Mouse (Mus musculus): ENCODE measurements at regions not wholly inside any gene's neighbourhood (a gene's known extent, or its start where the extent isn't known, plus 50 kb on each side); places are given as distances from the start of the nearest gene placed in this dataset.

DNA sequence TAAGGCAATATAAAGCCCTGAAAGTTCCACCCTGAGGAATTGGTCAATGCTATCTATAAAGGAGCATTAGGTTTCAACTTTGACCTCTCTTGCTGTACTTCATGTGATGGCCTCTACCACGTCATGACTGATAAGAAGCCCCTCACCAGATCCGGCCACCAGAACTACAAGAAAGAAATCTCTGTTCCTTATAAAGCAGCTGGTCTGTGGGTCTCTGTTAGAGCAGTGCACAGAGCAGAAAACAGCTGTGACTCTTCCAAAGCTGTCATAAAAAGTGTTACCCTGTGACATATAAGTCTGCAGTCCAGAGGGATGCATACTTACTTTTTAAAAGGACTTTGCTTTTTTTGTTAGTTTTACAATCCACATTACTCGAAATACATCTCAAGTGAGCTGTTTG lies 111.1 kb upstream of the Slc22a23 start:
- Histone ChIP-seq H3K27me3 (ENCODE audit: control insufficient read depth, insufficient read depth, low read length) (no peaks in the 10 kb centered on the region), H3K36me3 (ENCODE audit: control insufficient read depth, insufficient read depth, low read length) (no peaks in the 10 kb centered on the region), H3K4me2 (replicated peaks; ENCODE audit: low read depth, low read length) (no peak overlapping the region), H3K27ac (ENCODE audit: low read depth, low read length) (no peak overlapping the region), H3K4me1 (replicated peaks; ENCODE audit: control insufficient read depth, insufficient read depth, low read length) (no peaks in the 10 kb centered on the region), H3K9me3 (ENCODE audit: control insufficient read depth, low read length) (no peaks in the 10 kb centered on the region), H3K4me3 (ENCODE audit: low read depth, low read length) (no peak overlapping the region), H3K9ac (ENCODE audit: low read depth, low read length) (no peak overlapping the region)
- ATAC-seq (ENCODE audit: low FRiP score) (no peak), DNase-seq (ENCODE audit: low spot score) (no peak)
- WGBS, result 85% methylated on average over 3 of the region's 3 CpGs

DNA sequence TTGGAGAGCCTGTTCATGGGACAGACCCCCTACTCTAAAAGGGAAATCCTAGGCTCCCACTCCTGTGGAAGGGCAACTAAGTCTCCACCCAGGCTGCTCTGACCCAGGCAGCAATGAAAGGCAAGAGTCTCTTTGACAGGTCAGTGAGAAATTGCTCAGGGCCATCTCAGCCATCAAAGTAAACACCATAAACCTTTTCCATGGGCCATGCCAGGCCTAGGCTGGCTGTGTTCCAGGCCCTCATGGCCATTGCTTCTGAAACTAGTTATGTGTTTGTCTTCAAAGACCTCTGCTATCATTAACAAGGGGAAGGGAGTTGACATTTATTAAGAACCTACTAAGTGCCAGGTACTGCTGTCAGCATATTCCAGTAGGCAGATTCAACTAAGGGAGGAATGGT lies 101.8 kb upstream of the Slc22a23 start:
- Histone ChIP-seq H3K9me3 (ENCODE audit: control insufficient read depth, low read length) (no peaks in the 10 kb centered on the region), H3K36me3 (ENCODE audit: control insufficient read depth, insufficient read depth, low read length) (no peaks in the 10 kb centered on the region), H3K27ac (ENCODE audit: low read depth, low read length) (no peak overlapping the region), H3K27me3 (ENCODE audit: control insufficient read depth, insufficient read depth, low read length) (no peaks in the 10 kb centered on the region), H3K9ac (ENCODE audit: low read depth, low read length) (no peak overlapping the region), H3K4me2 (replicated peaks; ENCODE audit: low read depth, low read length) (no peak overlapping the region), H3K4me3 (ENCODE audit: low read depth, low read length) (no peak overlapping the region), H3K4me1 (replicated peaks; ENCODE audit: control insufficient read depth, insufficient read depth, low read length) (no peaks in the 10 kb centered on the region)
- ATAC-seq (ENCODE audit: low FRiP score), result no peak
- DNase-seq (ENCODE audit: low spot score), result no peak

GRCm38 (mm10) chr13:34446327-34446726 lies 101.3 kb upstream of the Slc22a23 start:
- ATAC-seq (ENCODE audit: low FRiP score) (no peak), DNase-seq (ENCODE audit: low spot score) (no peak)
- Histone ChIP-seq H3K36me3 (ENCODE audit: control insufficient read depth, insufficient read depth, low read length) (no peaks in the 10 kb centered on the region), H3K9ac (ENCODE audit: low read depth, low read length) (no peak overlapping the region), H3K9me3 (ENCODE audit: control insufficient read depth, low read length) (no peaks in the 10 kb centered on the region), H3K27me3 (ENCODE audit: control insufficient read depth, insufficient read depth, low read length) (no peaks in the 10 kb centered on the region), H3K27ac (ENCODE audit: low read depth, low read length) (no peak overlapping the region), H3K4me1 (replicated peaks; ENCODE audit: control insufficient read depth, insufficient read depth, low read length) (no peaks in the 10 kb centered on the region), H3K4me2 (replicated peaks; ENCODE audit: low read depth, low read length) (no peak overlapping the region), H3K4me3 (ENCODE audit: low read depth, low read length) (no peak overlapping the region)
- WGBS, result 84% methylated on average over 8 of the region's 8 CpGs

DNA sequence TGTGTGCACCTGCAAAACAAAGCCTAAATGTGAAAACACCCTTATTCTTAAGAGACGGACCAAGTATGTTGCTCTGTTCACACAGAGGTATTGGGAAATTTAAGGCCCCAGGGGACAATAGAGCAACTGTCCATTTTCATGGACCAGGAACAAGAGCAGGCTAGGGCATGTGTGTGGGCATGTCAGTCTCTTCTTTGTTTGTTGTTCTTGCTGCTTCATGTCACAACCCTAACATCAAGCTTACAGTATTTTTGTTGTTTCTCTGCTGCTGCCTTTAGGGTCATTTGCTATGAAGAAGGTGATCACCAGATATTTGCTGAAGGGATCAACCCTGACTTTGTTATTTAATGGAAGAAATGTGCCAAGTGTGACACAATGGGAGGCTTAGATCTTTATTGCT lies 96.4 kb upstream of the Slc22a23 start:
- Histone ChIP-seq H3K4me2 (replicated peaks; ENCODE audit: low read depth, low read length) (no peak overlapping the region), H3K27me3 (ENCODE audit: control insufficient read depth, insufficient read depth, low read length) (no peaks in the 10 kb centered on the region), H3K36me3 (ENCODE audit: control insufficient read depth, insufficient read depth, low read length) (no peaks in the 10 kb centered on the region), H3K27ac (ENCODE audit: low read depth, low read length) (no peak overlapping the region), H3K9ac (ENCODE audit: low read depth, low read length) (no peak overlapping the region), H3K4me3 (ENCODE audit: low read depth, low read length) (no peak overlapping the region), H3K9me3 (ENCODE audit: control insufficient read depth, low read length) (no peaks in the 10 kb centered on the region), H3K4me1 (replicated peaks; ENCODE audit: control insufficient read depth, insufficient read depth, low read length) (no peaks in the 10 kb centered on the region)
- no peak for ATAC-seq (ENCODE audit: low FRiP score)
- WGBS, result 59% methylated on average over 1 of the region's 1 CpGs
- DNase-seq (ENCODE audit: low spot score), result no peak

DNA sequence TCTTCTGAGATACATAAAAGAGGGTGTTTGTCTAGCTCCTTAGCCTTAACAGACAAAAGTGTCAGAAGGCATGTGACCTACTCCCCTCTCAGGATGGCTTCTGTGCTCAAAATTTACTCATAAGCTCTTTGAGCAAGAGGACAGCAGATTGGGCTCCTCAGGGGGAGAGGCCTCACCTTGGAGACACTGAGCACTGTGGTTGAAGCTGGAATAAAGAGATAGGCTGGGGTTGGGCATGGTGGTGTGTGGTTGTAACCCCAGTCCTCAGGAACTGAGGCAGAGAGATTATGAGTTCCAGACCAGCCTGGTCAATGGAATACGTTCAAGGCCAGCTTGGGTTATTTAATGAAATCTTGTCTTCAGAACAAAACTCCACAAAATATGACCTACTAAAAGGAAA lies 82.5 kb upstream of the Slc22a23 start:
- Histone ChIP-seq H3K4me2 (replicated peaks; ENCODE audit: low read depth, low read length) (no peak overlapping the region), H3K9me3 (ENCODE audit: control insufficient read depth, low read length) (no peaks in the 10 kb centered on the region), H3K36me3 (ENCODE audit: control insufficient read depth, insufficient read depth, low read length) (no peaks in the 10 kb centered on the region), H3K27ac (ENCODE audit: low read depth, low read length) (no peak overlapping the region), H3K27me3 (ENCODE audit: control insufficient read depth, insufficient read depth, low read length) (no peaks in the 10 kb centered on the region), H3K4me3 (ENCODE audit: low read depth, low read length) (no peak overlapping the region), H3K9ac (ENCODE audit: low read depth, low read length) (no peak overlapping the region), H3K4me1 (replicated peaks; ENCODE audit: control insufficient read depth, insufficient read depth, low read length) (no peaks in the 10 kb centered on the region)
- DNase-seq (ENCODE audit: low spot score) (no peak), ATAC-seq (ENCODE audit: low FRiP score) (no peak)
- 100% methylated on average over 1 of the region's 1 CpGs for WGBS

- H3K4me1 ChIP-seq (replicated peaks; ENCODE audit: control insufficient read depth, insufficient read depth, low read length), result no peaks in the 10 kb centered on the region
- DNase-seq (ENCODE audit: low spot score), result no peak
- no peaks in the 10 kb centered on the region for H3K27me3 ChIP-seq (ENCODE audit: control insufficient read depth, insufficient read depth, low read length)
- H3K4me2 ChIP-seq (replicated peaks; ENCODE audit: low read depth, low read length), result no peak overlapping the region
- no peak overlapping the region for H3K27ac ChIP-seq (ENCODE audit: low read depth, low read length)
- no peaks in the 10 kb centered on the region for H3K9me3 ChIP-seq (ENCODE audit: control insufficient read depth, low read length)
- no peaks in the 10 kb centered on the region for H3K36me3 ChIP-seq (ENCODE audit: control insufficient read depth, insufficient read depth, low read length)
- WGBS, result 73% methylated on average over 3 of the region's 3 CpGs
- H3K4me3 ChIP-seq (ENCODE audit: low read depth, low read length), result no peak overlapping the region
- H3K9ac ChIP-seq (ENCODE audit: low read depth, low read length), result no peak overlapping the region
- ATAC-seq (ENCODE audit: low FRiP score), result no peak
These were observed 79.9 kb upstream of the Slc22a23 start for GRCm38 (mm10) chr13:34424921-34425320.

GRCm38 (mm10) chr13:34421644-34422043 lies 76.7 kb upstream of the Slc22a23 start:
- DNase-seq (ENCODE audit: low spot score) (no peak), ATAC-seq (ENCODE audit: low FRiP score) (no peak)
- H3K4me1 ChIP-seq (replicated peaks; ENCODE audit: control insufficient read depth, insufficient read depth, low read length), result no peaks in the 10 kb centered on the region
- no peaks in the 10 kb centered on the region for H3K9me3 ChIP-seq (ENCODE audit: control insufficient read depth, low read length)
- no peaks in the 10 kb centered on the region for H3K27me3 ChIP-seq (ENCODE audit: control insufficient read depth, insufficient read depth, low read length)
- no peak overlapping the region for H3K9ac ChIP-seq (ENCODE audit: low read depth, low read length)
- no peak overlapping the region for H3K27ac ChIP-seq (ENCODE audit: low read depth, low read length)
- H3K36me3 ChIP-seq (ENCODE audit: control insufficient read depth, insufficient read depth, low read length), result no peaks in the 10 kb centered on the region
- H3K4me2 ChIP-seq (replicated peaks; ENCODE audit: low read depth, low read length), result no peak overlapping the region
- WGBS, result 78% methylated on average over 3 of the region's 3 CpGs
- no peak overlapping the region for H3K4me3 ChIP-seq (ENCODE audit: low read depth, low read length)

DNA sequence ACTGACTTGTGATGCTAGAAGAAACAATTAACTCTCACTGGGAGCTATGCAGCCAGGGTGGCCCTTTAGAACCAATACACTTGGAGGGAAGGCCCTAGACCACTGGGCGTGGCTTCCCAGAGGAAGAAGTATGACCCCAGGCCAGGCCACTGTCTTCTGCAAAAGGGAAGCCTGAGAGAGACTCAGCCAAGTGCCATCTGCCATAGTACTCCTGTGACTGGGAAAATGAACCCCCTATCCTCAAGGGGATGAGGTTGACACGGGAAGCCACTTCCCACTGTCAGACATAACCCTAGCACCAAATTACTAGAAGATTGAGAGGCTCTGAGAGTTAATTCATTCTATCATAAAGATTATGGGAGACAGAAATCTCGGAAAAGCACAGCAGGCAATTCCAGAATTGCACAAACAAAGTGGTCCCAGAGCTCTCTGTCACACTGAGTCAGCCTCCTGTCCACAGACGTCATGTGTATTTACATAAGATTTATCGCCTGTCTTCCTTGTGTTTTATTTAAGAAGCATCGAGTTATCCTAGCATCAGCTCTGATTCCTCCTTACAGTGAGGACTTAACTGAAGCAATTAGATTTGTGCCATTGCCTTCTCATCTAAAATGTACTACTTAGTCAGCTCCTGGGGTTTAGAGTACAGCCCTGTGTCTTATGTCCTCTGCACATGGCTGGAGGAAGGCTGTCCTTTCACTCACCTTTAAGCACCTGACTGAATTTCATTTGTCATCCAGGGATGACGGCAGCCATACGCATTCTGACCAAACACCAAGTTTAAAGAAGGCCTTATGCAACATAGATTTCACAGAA lies 75.6 kb upstream of the Slc22a23 start:
- no peaks in the 10 kb centered on the region for H3K27me3 ChIP-seq (ENCODE audit: control insufficient read depth, insufficient read depth, low read length)
- H3K36me3 ChIP-seq (ENCODE audit: control insufficient read depth, insufficient read depth, low read length), result no peaks in the 10 kb centered on the region
- DNase-seq (ENCODE audit: low spot score) (no peak), ATAC-seq (ENCODE audit: low FRiP score) (no peak)
- H3K4me1 ChIP-seq (replicated peaks; ENCODE audit: control insufficient read depth, insufficient read depth, low read length), result no peaks in the 10 kb centered on the region
- H3K9me3 ChIP-seq (ENCODE audit: control insufficient read depth, low read length), result no peaks in the 10 kb centered on the region
- no peak overlapping the region for H3K4me2 ChIP-seq (replicated peaks; ENCODE audit: low read depth, low read length)
- no peak overlapping the region for H3K9ac ChIP-seq (ENCODE audit: low read depth, low read length)
- WGBS, result 70% methylated on average over 8 of the region's 8 CpGs
- no peak overlapping the region for H3K27ac ChIP-seq (ENCODE audit: low read depth, low read length)
- no peak overlapping the region for H3K4me3 ChIP-seq (ENCODE audit: low read depth, low read length)

DNA sequence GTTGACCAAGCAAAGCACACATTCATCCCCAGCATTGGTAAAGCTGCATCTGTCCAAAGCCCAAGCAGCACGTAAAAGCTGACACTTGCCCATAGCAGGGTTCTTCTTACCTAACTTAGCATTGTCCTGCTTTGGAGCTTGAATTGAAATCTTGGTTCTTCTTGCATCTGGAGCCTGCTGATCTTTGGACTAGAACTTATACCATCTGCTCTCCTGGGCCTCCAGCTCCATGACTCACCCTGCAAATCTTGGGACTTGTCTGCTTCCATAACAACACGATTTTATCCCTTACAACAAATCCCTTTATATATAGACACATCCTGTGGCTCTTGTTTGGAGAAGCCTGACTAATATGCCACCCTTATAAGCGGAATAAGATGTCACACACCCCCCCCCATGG lies 74.1 kb upstream of the Slc22a23 start:
- no peak overlapping the region for H3K4me3 ChIP-seq (ENCODE audit: low read depth, low read length)
- H3K27me3 ChIP-seq (ENCODE audit: control insufficient read depth, insufficient read depth, low read length), result no peaks in the 10 kb centered on the region
- no peaks in the 10 kb centered on the region for H3K9me3 ChIP-seq (ENCODE audit: control insufficient read depth, low read length)
- H3K27ac ChIP-seq (ENCODE audit: low read depth, low read length), result no peak overlapping the region
- no peak for ATAC-seq (ENCODE audit: low FRiP score)
- H3K36me3 ChIP-seq (ENCODE audit: control insufficient read depth, insufficient read depth, low read length), result no peaks in the 10 kb centered on the region
- DNase-seq (ENCODE audit: low spot score), result no peak
- WGBS, result 83% methylated on average over 3 of the region's 3 CpGs
- no peak overlapping the region for H3K9ac ChIP-seq (ENCODE audit: low read depth, low read length)
- no peaks in the 10 kb centered on the region for H3K4me1 ChIP-seq (replicated peaks; ENCODE audit: control insufficient read depth, insufficient read depth, low read length)
- H3K4me2 ChIP-seq (replicated peaks; ENCODE audit: low read depth, low read length), result no peak overlapping the region
